Mouse (Mus musculus) thymus, adult 2 months (tissue): Measurements from ENCODE around the gene Parp12. TPM values are rescaled to one million over a fixed set of nuclear protein-coding genes. Genes with fewer than 3 reads are reported as not detected.

Experiments
- DNase-seq: peaks from one replicate; pipeline ENCODE4 v3.0.0; 2021
- H3K27ac ChIP-seq: fragments of 200-500 bp; 2 replicates; pipeline ENCODE4 v1.5.1; 2012; ENCODE audit warnings: low read length, control low read depth; ENCODE audit not compliant: control insufficient read depth, insufficient read depth
- H3K27me3 ChIP-seq: fragments of 200-500 bp; 2 replicates; pipeline ENCODE4 v1.6.1; 2012; ENCODE audit warnings: mild to moderate bottlenecking, low read length, moderate library complexity, mixed read lengths; ENCODE audit not compliant: control insufficient read depth, insufficient read depth
- H3K36me3 ChIP-seq: fragments of 200-500 bp; 2 replicates; pipeline ENCODE4 v1.6.1; 2012; ENCODE audit warnings: mild to moderate bottlenecking, low read length, moderate library complexity; ENCODE audit not compliant: control insufficient read depth, insufficient read depth
- H3K4me1 ChIP-seq: fragments of 200-500 bp; replicated peaks from 2 replicates; pipeline ENCODE4 v1.6.1; 2012; ENCODE audit warnings: low read length; ENCODE audit not compliant: control insufficient read depth, insufficient read depth
- H3K4me3 ChIP-seq: fragments of 200-500 bp; 2 replicates; pipeline ENCODE4 v1.5.1; 2012; ENCODE audit warnings: mild to moderate bottlenecking, low read length, control low read depth, moderate library complexity; ENCODE audit not compliant: control insufficient read depth, insufficient read depth
- CTCF ChIP-seq: fragments of 200-500 bp; IDR thresholded peaks from 2 replicates; pipeline ENCODE4 v1.5.1; 2012; ENCODE audit warnings: mild to moderate bottlenecking, control low read depth, low read length, moderate library complexity, borderline replicate concordance; ENCODE audit not compliant: control insufficient read depth, poor library complexity, insufficient read depth; ENCODE audit errors: extremely low read depth
- POLR2A ChIP-seq: fragments of 200-500 bp; IDR thresholded peaks from 2 replicates; pipeline ENCODE4 v1.6.1; 2012; ENCODE audit warnings: mild to moderate bottlenecking, low read length, control low read depth, moderate library complexity; ENCODE audit not compliant: control insufficient read depth, poor library complexity, insufficient read depth; ENCODE audit errors: extremely low read depth
- WGBS: fragments of 180-500 bp; shearing (Covaris S2); methylation state at CpG from one replicate; pipeline ENCODE4 v1.1.7; 2018; 5-methylcytosine and 5-hydroxymethylcytosine counted together
- polyA plus RNA-seq: library from polyadenylated mRNA; depleted of rRNA; stranded (reverse); fragments of >200 nt; gene quantifications from 2 replicates; pipeline ENCODE4 v1.2.3, GENCODE M21; 2012; rRNA removed

Gene Parp12
- polyA plus RNA-seq: 23.0 and 24.3 TPM in 2 replicates

DNA sequence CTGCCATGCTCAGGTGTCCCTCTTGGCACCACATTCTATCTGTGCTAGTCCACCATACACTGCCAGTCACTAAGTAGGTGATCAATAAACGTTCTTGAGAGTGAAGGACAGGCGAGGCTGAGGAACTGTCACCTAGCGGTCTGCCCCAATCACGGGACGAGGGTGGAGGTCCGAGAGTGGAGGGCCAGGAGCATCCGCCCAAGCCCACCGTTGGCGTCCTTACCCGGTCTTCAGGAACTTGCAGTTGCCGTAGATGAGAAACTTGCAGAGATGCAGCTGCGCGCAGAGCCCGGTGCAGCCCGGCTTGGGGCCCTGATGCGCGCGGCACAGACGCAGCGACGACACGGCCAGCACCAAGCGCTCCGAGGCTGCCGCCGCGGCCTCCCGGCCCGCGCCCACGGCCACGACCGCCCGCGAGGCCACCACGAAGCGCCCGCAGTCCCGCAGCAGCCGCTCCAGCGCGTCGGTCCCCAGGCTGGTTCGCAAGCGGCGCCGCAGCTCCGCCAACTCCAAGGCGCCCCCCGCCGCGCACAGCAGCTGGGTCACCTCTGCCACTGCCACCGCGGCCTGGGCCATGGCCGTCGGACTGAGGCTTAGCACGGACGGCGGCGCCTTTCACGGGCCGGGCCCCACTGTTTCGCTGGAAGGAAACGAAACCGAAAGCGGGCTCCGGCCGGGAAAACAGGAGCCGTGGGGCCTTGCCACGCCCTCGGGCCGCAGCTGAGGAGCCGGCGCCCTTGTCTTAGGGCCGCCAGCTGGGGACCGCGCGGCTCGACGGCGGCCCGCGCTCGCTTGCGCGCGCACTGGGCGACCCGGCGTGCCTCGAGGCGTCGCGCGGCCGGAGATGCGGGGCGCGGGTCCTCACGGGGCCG is at the start of gene Parp12:
Parp12 (minus strand) TSS at position 766 of the 872 bp plus-strand sequence.
- DNase-seq: peak; percentile 60
- no peaks in the 10 kb centered on the region for H3K36me3 ChIP-seq
- TF ChIP-seq CTCF (0 out of 2 replicates have a peak, but pooled peaks have one; percentile 12), POLR2A (peak; percentile 37; the same call in 1 of the 2 replicates)
- H3K27me3 ChIP-seq: no peaks in the 10 kb centered on the region
- 2% methylated on average over 101 of the region's 101 CpGs for WGBS
- H3K4me1 ChIP-seq: peaks cover 10% of the 10 kb centered on the region
- H3K4me3 ChIP-seq: peak within 1 kb of the TSS; percentile 98
- H3K27ac ChIP-seq: no peak within 1 kb of the TSS

DNA sequence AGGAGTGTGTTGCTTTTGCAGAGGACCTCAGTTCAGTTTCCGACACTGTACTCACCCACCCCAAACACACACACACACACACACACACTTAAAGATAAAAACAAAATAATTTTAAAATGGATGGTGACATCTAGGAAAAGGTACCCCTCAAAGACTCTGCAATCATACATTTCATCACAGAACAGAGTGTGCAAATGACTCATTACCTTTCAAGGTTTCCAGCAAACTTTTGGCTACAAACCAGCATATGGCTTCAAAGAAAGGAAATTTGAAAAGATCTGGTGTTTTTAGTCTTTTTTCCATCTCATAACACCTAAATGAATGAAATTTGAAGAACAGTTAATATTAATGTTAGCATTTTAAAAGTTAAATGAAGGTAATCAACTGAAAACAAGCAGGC is 46.7 kb upstream of the Parp12 start:
- WGBS: 91% methylated on average over 1 of the region's 1 CpGs
- TF ChIP-seq POLR2A (no peak), CTCF (no peak)

DNA sequence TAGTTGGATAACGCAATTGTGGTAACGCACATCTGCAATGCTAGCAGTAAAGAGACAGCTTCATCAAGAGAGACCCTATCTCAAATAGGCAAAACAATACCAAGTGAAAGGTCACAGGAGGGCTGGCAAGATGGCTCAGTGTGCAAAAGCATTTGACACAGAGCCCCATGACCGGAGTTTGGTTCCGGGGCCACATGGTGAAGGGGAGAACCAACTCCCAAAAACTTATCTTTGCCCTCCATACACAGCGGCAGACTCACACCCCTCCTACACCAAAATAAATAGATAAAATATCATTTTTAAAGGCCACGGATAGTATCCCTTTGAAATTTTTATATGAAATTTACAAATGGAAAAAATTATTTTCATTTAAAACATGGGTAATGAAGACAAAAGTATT is 43.8 kb upstream of the Parp12 start:
- H3K27me3 ChIP-seq: no peaks in the 10 kb centered on the region
- no peak for TF ChIP-seq CTCF
- TF ChIP-seq POLR2A: no peak
- no peak for DNase-seq
- no peak overlapping the region for H3K27ac ChIP-seq
- H3K4me3 ChIP-seq: no peak overlapping the region
- 0 out of 2 replicates have a peak, but pooled peaks cover 3% of the 10 kb centered on the region for H3K36me3 ChIP-seq
- 97% methylated on average over 6 of the region's 6 CpGs for WGBS
- H3K4me1 ChIP-seq: no peaks in the 10 kb centered on the region

More for the DNA sequence above, 46.7 kb upstream of the Parp12 start:
- no peak for DNase-seq
- no peak overlapping the region for H3K4me3 ChIP-seq
- H3K27me3 ChIP-seq: no peaks in the 10 kb centered on the region
- H3K36me3 ChIP-seq: 0 out of 2 replicates have a peak, but pooled peaks cover 3% of the 10 kb centered on the region
- H3K27ac ChIP-seq: no peak overlapping the region
- H3K4me1 ChIP-seq: no peaks in the 10 kb centered on the region

DNA sequence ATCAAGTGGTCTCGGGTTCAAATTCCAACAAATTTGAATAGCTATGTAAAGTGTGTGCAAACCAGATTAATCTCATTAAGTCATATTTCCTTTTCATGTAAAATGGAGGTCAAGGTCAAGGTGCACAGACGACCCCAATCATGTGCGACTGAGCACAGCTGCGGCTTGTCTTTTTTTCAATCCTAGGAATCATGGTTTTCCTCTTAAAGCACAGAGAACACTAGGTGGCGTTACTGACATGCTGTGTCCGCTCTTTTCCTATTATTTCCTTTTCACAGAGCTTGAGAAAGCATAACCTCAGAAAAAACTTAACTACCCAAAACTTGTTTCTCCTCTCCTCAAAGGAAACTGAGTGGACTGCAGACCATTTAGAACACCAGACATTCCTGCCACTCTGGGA is 27.9 kb upstream of the Parp12 start:
- Histone ChIP-seq H3K4me3 (no peak overlapping the region), H3K27ac (no peak overlapping the region), H3K36me3 (peaks cover 26% of the 10 kb centered on the region), H3K4me1 (no peaks in the 10 kb centered on the region), H3K27me3 (no peaks in the 10 kb centered on the region)
- 80% methylated on average over 6 of the region's 6 CpGs for WGBS
- TF ChIP-seq POLR2A (no peak), CTCF (no peak)
- no peak for DNase-seq

DNA sequence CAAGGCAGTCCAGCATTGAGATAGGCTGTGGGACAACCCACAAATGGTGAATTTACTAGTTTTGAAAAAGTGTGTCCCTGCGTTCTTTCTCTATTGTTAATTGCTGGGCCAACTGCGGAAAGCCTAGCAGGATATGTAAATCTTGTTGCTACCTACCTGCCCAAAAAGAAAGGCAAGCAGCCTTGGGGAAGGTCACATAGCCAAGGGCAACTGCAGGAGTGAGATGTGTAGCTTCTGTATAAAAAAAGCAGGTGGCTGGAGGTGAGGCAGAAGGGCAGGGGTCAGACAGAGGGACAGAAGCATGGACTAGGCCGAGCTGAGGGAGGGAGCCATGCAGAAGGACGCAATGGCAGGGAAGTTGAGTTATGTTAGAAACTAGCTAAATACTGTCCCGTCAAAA is 14.4 kb upstream of the Parp12 start:
- WGBS: 93% methylated on average over 5 of the region's 5 CpGs
- no peaks in the 10 kb centered on the region for H3K4me1 ChIP-seq
- H3K36me3 ChIP-seq: no peaks in the 10 kb centered on the region
- no peak for DNase-seq
- no peak for TF ChIP-seq CTCF
- no peaks in the 10 kb centered on the region for H3K27me3 ChIP-seq
- no peak overlapping the region for H3K27ac ChIP-seq
- no peak overlapping the region for H3K4me3 ChIP-seq

DNA sequence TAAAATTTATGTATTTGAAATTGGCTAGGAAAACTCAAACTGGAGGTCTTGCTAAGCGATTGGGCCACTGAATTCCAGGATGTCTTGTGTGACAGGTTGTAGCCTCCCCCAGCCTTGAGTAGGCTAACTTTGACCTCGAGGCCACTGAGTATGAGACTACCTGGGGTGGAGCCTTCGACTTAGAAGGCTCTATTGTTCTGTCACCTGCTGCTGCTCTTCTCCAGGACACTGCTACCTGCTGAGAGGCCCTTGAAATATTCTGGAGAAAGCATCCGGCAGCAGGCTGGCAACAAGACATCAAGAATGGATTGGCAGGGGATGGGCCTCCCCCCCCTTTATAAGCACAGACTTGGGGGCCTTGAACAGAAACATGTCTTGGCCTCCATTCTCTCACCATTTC is 13.3 kb upstream of the Parp12 start:
- H3K4me3 ChIP-seq: no peak overlapping the region
- no peak overlapping the region for H3K27ac ChIP-seq
- 79% methylated on average over 4 of the region's 4 CpGs for WGBS
- TF ChIP-seq CTCF (no peak), POLR2A (no peak)
- H3K4me1 ChIP-seq: no peaks in the 10 kb centered on the region
- no peaks in the 10 kb centered on the region for H3K36me3 ChIP-seq
- DNase-seq: no peak
- H3K27me3 ChIP-seq: no peaks in the 10 kb centered on the region
